Mouse (Mus musculus): ENCODE results near the gene Acsl5.

DNA sequence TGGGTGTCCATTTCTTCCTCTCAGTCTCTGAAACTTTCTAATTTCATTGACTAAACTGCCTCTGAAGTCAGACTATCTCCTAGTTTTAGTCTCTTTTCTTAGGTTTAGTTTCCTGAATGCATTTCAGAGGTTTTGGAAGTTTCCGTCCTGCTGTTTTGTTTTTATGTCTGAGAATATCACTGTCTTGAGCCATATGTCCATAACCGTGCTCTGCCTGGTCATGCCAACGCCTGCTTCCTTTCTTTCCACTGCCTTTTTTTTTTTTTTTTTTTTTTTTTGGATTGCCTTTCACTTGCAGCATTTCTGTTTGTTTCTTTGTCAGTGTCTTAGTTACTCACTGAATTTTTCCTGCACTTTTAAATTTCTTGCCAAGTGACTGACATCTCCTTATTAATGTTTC, 48.8 kb downstream of the Acsl5 start:
- TF ChIP-seq CTCF (conservative IDR thresholded peaks at IDR 0.05; ENCODE audit: insufficient read depth, insufficient read length, low read depth, low read length) (no peak), POLR2A (IDR thresholded peaks at IDR 0.05; ENCODE audit: low read depth, low read length) (no peak)

All from kidney, adult 2 months (tissue).